Mouse (Mus musculus): Measurements from ENCODE around the gene Dync2li1. TPM values are rescaled to one million over a fixed set of nuclear protein-coding genes. Genes with fewer than 3 reads are reported as not detected.

The Dync2li1 gene
- polyA plus RNA-seq, 1 experiment, result 5.4 TPM

DNA sequence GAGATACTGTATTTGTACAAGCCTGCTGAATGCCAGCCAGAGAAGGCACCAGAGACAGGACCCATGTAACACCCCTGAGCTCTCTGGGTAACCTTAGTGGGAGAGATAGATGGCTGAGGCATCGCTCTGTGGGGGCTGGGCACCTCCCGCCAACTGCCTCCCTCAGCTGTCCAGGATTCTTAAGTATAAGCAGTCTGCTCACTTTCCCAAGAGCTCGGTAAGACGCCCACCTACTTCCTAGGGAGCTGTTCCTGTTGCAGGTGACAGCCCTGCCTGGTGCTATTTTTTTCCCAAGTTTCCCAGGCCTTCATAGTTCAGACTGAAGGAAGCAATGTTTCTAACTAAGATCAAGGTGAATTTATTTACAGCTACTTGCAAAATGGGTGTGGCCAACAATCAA is 48.9 kb downstream of the Dync2li1 start:
- Histone ChIP-seq H3K4me1 (ENCODE audit: control insufficient read depth, insufficient read depth, insufficient read length, low read length) (peaks cover 3% of the 10 kb centered on the region; the same call in 1 of the 2 replicates), H3K4me3 (ENCODE audit: insufficient read depth, low read depth, low read length) (no peak overlapping the region), H3K27ac (replicated peaks; ENCODE audit: low read depth, low read length) (no peak overlapping the region)

DNA sequence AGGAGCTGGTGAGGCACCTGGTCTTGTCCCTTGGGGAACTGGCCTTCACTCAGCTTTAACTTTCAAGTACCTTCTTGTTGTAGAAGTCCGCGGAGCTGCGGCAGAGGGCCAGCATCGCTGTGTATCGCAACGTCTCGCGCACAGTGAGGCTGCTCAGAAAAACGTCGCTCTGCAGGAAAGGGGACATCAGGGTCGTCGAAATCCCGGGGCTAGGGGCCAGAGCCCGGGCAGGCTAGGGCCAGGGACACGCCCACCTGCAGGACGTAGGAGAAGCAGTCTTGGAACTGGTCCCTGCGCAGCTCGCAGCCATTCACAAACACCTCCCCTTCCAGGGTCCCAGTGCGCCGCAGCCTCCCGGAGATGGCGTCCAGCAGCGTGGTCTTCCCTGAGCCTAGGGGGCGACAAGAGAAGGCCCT is 49.7 kb downstream of the Dync2li1 start, which contains the start of gene Abcg8:
Abcg8 (plus strand) TSS at position 352 of the 416 bp plus-strand sequence.
- Histone ChIP-seq H3K27ac (replicated peaks; ENCODE audit: low read depth, low read length) (no peak within 1 kb of the TSS), H3K4me1 (ENCODE audit: control insufficient read depth, insufficient read depth, insufficient read length, low read length) (peaks cover 3% of the 10 kb centered on the region; the same call in 1 of the 2 replicates), H3K4me3 (ENCODE audit: insufficient read depth, low read depth, low read length) (peak within 1 kb of the TSS; percentile 52)

DNA sequence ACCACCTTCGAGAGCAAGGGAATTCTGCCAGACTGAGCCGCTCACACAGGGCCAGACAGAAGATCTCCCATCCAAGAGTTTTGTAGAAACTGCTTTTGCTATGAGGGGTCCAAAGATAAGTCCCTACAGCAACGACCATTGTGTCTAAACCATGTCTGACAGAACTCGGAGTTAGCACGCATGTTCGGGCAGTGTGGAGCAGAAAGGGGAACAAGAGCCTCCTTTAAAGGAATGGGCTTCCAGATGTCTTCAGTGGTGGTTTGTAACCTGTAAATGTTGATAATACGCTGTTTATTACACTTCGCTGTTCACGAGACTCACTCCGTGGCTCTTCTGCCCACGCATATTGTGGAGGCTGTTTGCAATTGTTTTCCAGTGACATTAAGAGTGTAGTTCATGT is 51.3 kb downstream of the Dync2li1 start:
- Histone ChIP-seq H3K4me3 (ENCODE audit: insufficient read depth, low read depth, low read length) (no peak overlapping the region), H3K4me1 (ENCODE audit: control insufficient read depth, insufficient read depth, insufficient read length, low read length) (peaks cover 3% of the 10 kb centered on the region; the same call in 1 of the 2 replicates), H3K27ac (replicated peaks; ENCODE audit: low read depth, low read length) (no peak overlapping the region)

DNA sequence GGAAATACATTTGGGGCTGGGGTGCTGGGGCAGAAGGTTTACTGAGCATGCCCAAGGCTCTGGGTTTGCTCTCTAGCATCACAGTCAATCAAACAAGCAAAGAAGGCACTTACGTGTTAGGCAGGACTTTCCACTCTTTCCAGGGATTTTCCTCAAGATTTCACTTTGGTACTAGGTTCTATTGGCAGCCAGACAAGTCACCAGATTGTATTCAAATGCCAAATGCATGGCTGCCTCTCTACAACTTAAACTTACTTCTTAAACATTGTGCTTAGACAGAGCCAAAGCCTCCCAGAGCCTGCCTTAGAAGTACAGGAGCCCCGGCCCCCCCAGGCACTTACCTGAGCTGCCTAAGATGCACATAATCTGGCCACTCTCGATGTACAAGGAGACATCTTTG is 55.4 kb downstream of the Dync2li1 start:
- Histone ChIP-seq H3K27ac (replicated peaks; ENCODE audit: low read depth, low read length) (no peak overlapping the region), H3K4me1 (ENCODE audit: control insufficient read depth, insufficient read depth, insufficient read length, low read length) (no peaks in the 10 kb centered on the region), H3K4me3 (ENCODE audit: insufficient read depth, low read depth, low read length) (no peak overlapping the region)

DNA sequence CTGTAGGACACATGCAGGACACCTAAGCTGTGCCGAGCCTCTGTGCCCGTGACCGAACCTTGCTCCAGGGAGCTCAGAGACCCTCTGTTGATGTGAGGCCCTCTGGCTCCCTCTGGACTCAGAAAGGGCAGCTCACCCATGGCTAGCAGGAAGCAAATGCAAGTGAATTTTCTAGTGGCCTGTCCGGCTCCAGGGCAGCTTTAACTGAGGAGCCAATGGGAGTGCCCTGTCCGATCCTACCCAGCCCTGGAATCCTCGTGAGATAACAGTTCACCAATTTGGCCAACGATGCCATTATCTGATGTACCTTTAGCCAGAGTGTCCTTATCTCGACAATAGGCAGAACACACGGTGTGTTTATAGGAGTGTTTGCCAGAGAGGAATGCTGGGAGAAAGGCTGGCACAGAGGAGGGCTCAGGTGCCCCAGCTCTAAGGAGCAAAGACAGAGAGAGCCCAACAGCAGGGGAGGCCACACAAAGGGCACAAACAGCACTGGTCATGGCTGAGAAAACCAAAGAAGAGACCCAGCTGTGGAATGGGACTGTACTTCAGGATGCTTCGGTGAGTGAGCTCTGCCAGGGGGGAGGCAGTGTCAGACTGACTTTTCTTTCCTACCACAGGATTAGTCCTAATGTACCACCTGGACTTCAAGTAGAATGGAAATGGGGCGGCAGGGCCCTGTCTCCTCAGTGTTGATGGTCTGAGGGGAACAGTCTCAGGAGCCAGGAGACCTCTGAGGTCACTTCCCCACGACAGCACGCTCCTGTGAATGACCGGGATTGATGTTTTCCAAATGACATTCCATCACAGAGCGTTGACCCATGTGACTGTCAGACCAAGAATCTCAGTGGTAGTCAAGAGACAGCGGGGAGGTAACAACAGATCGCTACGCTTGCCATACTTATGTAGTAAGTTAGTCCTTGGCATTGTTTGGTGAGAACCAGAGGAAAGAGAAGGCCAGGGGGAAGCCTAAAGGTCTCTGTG is 56.7 kb downstream of the Dync2li1 start, which contains the start of gene Abcg5:
Abcg5 (minus strand) TSS at position 278 of the 984 bp plus-strand sequence.
- H3K4me1 ChIP-seq (ENCODE audit: control insufficient read depth, insufficient read depth, insufficient read length, low read length), result no peaks in the 10 kb centered on the region
- no peak within 1 kb of the TSS for H3K27ac ChIP-seq (replicated peaks; ENCODE audit: low read depth, low read length)
- H3K4me3 ChIP-seq (ENCODE audit: insufficient read depth, low read depth, low read length), result no peak within 1 kb of the TSS

DNA sequence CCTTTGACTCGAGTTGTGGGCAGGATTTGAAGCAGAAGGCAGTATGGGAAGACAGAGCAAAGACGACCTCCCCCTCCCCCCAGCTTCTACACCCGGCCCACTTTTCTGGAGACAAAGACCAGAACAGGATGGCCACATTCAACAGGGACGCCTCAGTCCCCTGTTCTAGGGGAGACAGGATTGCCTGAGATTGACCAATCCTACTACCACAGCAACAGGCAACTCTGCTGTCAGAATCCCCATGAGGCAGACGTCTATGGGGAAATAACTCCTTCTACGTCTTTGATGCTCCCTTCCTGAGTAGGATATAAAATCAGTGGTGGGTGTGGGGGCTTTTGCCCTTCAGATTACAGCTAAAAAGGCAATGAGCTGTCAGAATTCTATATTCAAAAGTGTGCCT is 58.0 kb downstream of the Dync2li1 start:
- H3K4me1 ChIP-seq (ENCODE audit: control insufficient read depth, insufficient read depth, insufficient read length, low read length), result no peaks in the 10 kb centered on the region
- H3K27ac ChIP-seq (replicated peaks; ENCODE audit: low read depth, low read length), result no peak overlapping the region
- H3K4me3 ChIP-seq (ENCODE audit: insufficient read depth, low read depth, low read length), result no peak overlapping the region

DNA sequence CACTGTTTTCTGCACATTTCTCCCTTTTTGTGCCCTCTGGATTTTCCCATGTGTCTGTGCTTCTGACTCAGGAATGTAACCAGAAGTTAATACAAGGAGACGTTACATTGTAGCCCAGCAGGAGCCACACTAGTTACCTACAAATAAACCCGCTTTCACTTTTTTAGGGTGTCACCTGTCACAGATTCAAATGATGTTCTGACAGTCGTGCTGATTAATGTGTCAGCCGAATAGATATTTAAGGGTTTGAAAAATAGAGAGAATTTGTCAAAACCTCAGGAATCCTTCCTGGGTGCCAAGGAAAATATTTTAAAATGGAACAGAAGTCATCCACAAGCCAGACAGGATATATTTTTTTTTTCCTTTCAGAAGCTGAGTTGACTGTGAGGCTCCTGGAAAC is 59.0 kb downstream of the Dync2li1 start:
- no peaks in the 10 kb centered on the region for H3K4me1 ChIP-seq (ENCODE audit: control insufficient read depth, insufficient read depth, insufficient read length, low read length)
- H3K4me3 ChIP-seq (ENCODE audit: insufficient read depth, low read depth, low read length), result no peak overlapping the region
- H3K27ac ChIP-seq (replicated peaks; ENCODE audit: low read depth, low read length), result no peak overlapping the region

DNA sequence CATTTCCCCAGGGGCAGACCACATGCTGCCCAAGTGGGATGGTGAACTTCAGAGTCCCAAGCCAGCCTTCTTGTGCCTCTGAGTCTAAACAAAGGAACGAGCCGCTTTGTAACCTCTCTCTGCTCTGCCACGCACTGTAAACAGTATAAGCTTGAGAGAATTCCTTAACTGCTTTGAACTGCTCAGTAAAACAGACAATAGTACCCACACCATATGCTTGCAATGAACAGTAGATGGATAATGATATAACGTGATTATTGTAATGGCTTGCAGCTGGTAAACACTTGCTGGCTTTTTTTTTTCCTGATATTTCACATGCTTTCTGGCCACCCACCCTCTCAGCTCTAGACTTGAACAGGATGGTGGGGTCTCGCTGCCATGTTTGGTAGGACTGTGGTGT is 61.7 kb downstream of the Dync2li1 start:
- H3K4me1 ChIP-seq (ENCODE audit: control insufficient read depth, insufficient read depth, insufficient read length, low read length), result no peaks in the 10 kb centered on the region
- H3K27ac ChIP-seq (replicated peaks; ENCODE audit: low read depth, low read length), result no peak overlapping the region
- no peak overlapping the region for H3K4me3 ChIP-seq (ENCODE audit: insufficient read depth, low read depth, low read length)

DNA sequence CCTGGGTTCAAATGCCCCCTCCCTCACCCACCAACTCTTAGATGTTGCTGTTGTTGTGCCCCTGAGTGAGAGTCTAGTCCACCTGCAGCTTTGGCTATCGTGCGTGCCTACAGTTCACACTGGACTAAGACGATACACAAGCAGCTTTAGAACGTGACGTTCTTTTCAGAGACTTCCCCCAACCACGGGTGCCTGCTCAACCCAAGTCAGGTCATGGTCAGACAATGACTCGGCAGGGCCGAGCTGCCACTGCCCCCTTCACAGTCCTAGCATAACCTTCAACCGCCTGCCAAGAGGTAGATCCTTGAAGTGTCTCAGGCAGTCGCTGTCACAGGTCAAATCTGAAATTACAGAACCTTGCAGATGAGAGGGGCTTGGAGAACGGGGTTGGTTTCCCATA is 62.5 kb downstream of the Dync2li1 start:
- Histone ChIP-seq H3K4me3 (ENCODE audit: insufficient read depth, low read depth, low read length) (no peak overlapping the region), H3K4me1 (ENCODE audit: control insufficient read depth, insufficient read depth, insufficient read length, low read length) (no peaks in the 10 kb centered on the region), H3K27ac (replicated peaks; ENCODE audit: low read depth, low read length) (no peak overlapping the region)

DNA sequence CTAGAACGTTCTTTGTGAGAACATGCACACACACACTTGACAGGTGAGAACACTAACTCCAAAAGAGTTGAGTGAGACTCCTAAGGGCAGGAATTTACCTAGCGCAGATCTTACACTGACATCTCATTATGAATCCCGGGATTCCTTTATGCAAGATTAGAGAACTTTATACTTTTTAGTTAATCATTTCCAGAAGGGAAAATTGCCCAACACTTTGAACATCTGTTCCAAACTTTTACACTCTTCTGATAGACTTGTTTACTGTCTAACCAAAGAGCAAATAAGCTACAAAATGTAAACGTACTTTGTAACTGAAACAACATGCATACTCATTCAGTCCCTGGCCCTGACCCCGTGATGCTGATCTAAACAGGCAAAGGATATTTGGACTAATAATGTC is 63.0 kb downstream of the Dync2li1 start:
- Histone ChIP-seq H3K4me1 (ENCODE audit: control insufficient read depth, insufficient read depth, insufficient read length, low read length) (no peaks in the 10 kb centered on the region), H3K27ac (replicated peaks; ENCODE audit: low read depth, low read length) (no peak overlapping the region), H3K4me3 (ENCODE audit: insufficient read depth, low read depth, low read length) (no peak overlapping the region)

DNA sequence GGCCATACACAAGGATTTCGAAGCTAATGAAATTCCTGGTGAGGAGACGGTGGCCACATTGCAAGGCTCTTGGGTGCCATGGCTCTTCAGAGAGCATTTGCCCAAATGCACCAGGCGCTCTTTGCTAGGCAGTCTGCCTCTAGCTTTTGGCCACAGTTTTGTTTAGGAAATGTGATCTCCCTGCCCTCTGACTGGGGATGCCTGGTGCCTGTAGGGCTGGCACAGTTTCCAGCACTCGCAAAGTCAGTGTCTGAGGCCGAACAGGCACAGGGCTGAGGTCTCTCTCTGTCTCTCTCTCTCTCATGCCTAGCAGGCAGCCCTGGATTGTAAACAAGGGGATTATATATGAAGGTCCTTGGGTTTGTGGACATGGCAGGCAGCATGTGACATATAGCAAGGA is 63.8 kb downstream of the Dync2li1 start:
- Histone ChIP-seq H3K27ac (replicated peaks; ENCODE audit: low read depth, low read length) (no peak overlapping the region), H3K4me3 (ENCODE audit: insufficient read depth, low read depth, low read length) (no peak overlapping the region), H3K4me1 (ENCODE audit: control insufficient read depth, insufficient read depth, insufficient read length, low read length) (no peaks in the 10 kb centered on the region)

DNA sequence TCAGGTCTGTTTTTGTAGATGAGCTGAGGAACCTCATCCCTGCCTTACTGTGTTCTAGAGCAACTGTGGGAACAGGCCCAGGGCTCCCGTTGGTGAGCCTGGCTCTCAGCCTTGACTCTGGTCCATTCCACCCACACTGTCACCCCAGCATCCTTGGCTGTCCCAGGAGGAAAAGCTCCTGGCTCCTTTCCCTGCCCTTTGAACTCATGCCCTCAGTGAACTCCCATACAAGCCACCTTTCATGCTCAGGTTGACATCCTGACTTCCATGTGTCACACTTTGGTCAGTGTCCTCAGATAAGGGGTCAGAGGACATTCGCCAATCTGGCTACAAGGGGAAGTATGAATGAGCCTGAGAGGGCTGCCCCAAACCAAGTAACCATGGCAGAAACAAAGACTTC is 67.4 kb downstream of the Dync2li1 start:
- no peak overlapping the region for H3K27ac ChIP-seq (replicated peaks; ENCODE audit: low read depth, low read length)

DNA sequence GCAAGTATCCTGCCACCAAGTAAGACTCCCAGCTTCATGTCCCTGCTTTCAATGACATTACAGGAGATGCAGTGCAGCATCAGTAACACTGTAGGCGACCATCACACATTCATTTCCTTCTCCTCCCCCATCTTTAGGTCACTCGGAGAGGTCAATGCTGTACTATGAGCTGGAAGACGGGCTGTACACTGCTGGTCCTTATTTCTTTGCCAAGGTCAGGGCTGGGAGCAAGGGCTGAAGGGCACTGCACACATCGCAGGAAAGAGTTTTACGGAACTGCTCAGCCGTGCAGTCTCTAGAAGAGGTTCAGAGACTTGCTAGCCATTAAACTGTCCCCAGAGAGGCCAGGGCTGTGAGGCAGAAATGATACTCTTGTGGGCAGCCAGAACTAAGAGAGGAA is 70.2 kb downstream of the Dync2li1 start:
- no peak overlapping the region for H3K27ac ChIP-seq (replicated peaks; ENCODE audit: low read depth, low read length)
- H3K4me1 ChIP-seq (ENCODE audit: control insufficient read depth, insufficient read depth, insufficient read length, low read length), result no peaks in the 10 kb centered on the region
- H3K4me3 ChIP-seq (ENCODE audit: insufficient read depth, low read depth, low read length), result no peak overlapping the region

More for the DNA sequence above, 67.4 kb downstream of the Dync2li1 start:
- Histone ChIP-seq H3K4me3 (ENCODE audit: insufficient read depth, low read depth, low read length) (no peak overlapping the region), H3K4me1 (ENCODE audit: control insufficient read depth, insufficient read depth, insufficient read length, low read length) (no peaks in the 10 kb centered on the region)

DNA sequence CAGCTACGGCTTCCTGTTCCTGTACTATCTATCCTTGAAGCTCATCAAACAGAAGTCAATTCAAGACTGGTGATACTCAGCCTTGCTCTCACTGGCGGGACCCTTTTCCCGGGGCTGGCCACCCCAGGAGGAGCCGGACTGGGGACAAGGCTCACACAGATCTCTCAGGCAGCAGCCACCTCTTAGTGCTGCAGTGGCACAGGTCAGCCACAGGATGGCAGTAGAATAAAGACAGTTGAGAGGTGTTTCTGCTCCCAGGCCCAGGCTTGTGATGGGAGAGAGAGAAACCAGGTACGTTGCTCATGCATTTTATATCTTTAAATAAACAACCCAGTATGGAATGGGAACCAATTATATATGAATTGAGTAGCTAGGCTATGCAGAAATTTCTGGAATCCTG is 72.4 kb downstream of the Dync2li1 start:
- H3K4me1 ChIP-seq (ENCODE audit: control insufficient read depth, insufficient read depth, insufficient read length, low read length), result no peaks in the 10 kb centered on the region
- no peak overlapping the region for H3K27ac ChIP-seq (replicated peaks; ENCODE audit: low read depth, low read length)
- H3K4me3 ChIP-seq (ENCODE audit: insufficient read depth, low read depth, low read length), result no peak overlapping the region
